ENCODE assay signal across 23 mouse cellular contexts in the genomic region with DNA sequence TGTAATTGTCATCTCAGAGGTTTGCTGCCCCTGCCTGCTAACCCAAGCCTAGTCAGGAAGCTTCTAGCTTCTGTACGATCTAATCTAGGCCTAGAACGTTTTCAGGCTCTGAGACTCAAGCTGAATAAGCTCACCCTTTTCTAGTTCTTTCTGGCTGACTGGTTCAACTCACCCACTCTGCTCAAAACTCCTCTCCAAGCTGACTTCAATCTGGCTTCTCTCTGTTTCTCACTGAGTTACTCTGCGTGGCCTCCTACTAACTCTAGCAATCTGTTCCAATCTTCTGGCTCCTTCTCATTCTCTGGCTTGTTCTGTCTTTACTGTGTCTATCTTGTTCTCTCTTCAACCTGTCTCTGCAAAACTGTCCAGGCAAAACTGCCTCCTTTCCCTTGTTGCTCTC. TPM values are rescaled to one million over a fixed set of nuclear protein-coding genes. Genes with fewer than 3 reads are reported as not detected.
DNase-seq lines count a peak whose midpoint lies in the region; ATAC-seq and TF ChIP-seq lines count a peak whose summit lies in the region.
"Had no signal": no experiment of that assay in that cellular context is flagged by ENCODE, and none has a peak within 500 bp of the region (broad histone marks: within the 10 kb centered on the region; RNA-seq: fewer than 3 reads in every experiment).

No protein-coding gene starts in this region.

- peak; percentile 98 for ATAC-seq in frontal cortex, adult (ENCODE audit: low TSS enrichment)
- ATAC-seq: activated CD4-positive, CD25-positive, alpha-beta regulatory T cell, adult 4 months; CD4-positive, CD25-positive, alpha-beta regulatory T cell, adult 4 months; forebrain, embryonic 13.5 days; forebrain, embryonic 15.5 days; forebrain, postnatal 0 days; Patski had no signal

- intact Hi-C loops in left cerebral cortex, adult 2 months (cut with DNase I), result no loop called here

- no peak overlapping the region for H3K4me3 ChIP-seq in left cerebral cortex, adult 2 months
- H3K4me3 ChIP-seq: embryonic facial prominence, embryonic 10.5 days; embryonic facial prominence, embryonic 12.5 days; forebrain, embryonic 13.5 days; forebrain, embryonic 15.5 days had no signal

- DNase-seq in frontal cortex, postnatal 10 days (ENCODE audit: low spot score in 2 of 2), result no peak
- DNase-seq in left cerebral cortex, adult 2 months (ENCODE audit: extremely low spot score in 1 of 2, low spot score in 2 of 2), result no peak
- no peak for DNase-seq in left cerebral cortex, adult 9 months (ENCODE audit: low spot score in 2 of 2)
- DNase-seq in c-Kit-positive CD71-positive TER-119-positive erythroid progenitor cells, embryonic 14.5 days (ENCODE audit: low spot score), result no peak
- DNase-seq: adrenal gland, adult 8-10 months; adrenal gland, postnatal 14 days; adrenal gland, postnatal 36 days; B cell, adult 2 months; cerebellum, adult 11-12 months; cerebellum, adult 2 months; cerebellum, adult 9-10 months; cerebellum, postnatal 10 days; cerebellum, postnatal 25 days; forebrain, postnatal 0 days had no signal

- no peak for TF ChIP-seq CTCF in left cerebral cortex, adult 2 months (IDR thresholded peaks at IDR 0.05)

- H3K27ac ChIP-seq in left cerebral cortex, adult 2 months, result peak overlapping the region; percentile 29; the same call in 1 of the 2 replicates
- H3K27ac ChIP-seq: embryonic facial prominence, embryonic 10.5 days; embryonic facial prominence, embryonic 12.5 days; forebrain, embryonic 13.5 days; forebrain, embryonic 15.5 days had no signal

RNA-seq across cellular contexts. Expression of gene Dock7, which starts 36.9 kb away (rescaled TPM):
- 10 to 100 TPM; 44.9 to 46.1 TPM for total RNA-seq in left cerebral cortex, adult 2 months (2021)

RNA-seq across cellular contexts. Expression of gene Angptl3, which starts 53.1 kb away (rescaled TPM):
- total RNA-seq in left cerebral cortex, adult 2 months (2021), result under 1 TPM in 1 of 2 experiments, not detected in 1; 0.42 TPM
- total RNA-seq: CH12.LX; forebrain, postnatal 0 days had no signal
